Mouse (Mus musculus) adrenal gland, postnatal 4 days (tissue): ENCODE measurements around the gene Mrtfa. TPM values are rescaled to one million over a fixed set of nuclear protein-coding genes. Genes with fewer than 3 reads are reported as not detected.

Experiments
- DNase-seq, 2 experiments: peaks; one replicate each; pipeline ENCODE4 v3.0.0; 2021 to 2022; ENCODE audit warnings: low spot score in 2 of 2, mixed read lengths in 2 of 2
- total RNA-seq, 2 experiments: library from RNA; stranded (reverse); gene quantifications; 2 replicates each; pipeline ENCODE4 v1.2.3; 2021

The Mrtfa gene
- total RNA-seq, 2 experiments from 2014 or later = 33.0 to 39.1 TPM

- DNase-seq = no peak
Measured at GRCm38 (mm10) chr15:81032941-81033629, 157.5 kb downstream of the Mrtfa start.

DNA sequence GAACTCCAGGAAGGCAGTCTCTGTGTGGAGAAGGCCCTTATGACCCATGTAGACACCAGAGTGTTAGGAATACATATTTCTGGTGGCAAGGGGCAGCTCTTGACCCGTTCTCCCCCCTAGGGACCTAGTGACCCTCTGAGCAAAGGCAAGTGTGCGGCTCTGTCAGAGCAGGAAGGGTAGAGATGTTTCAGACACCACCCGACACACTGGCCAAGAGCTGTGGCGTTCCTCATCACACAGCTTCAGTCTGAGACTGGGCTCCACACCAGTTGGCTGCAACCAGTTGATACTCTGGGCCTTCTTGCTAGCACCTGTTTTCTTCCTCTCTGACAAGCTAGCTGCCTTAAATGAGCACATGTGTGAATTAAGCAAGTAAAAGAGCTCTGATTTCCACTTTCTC, 158.9 kb downstream of the Mrtfa start:
- DNase-seq = no peak

- no peak for DNase-seq
Measured at GRCm38 (mm10) chr15:81030891-81031425, 159.6 kb downstream of the Mrtfa start.

- DNase-seq = peak in 1 of 2 experiments; percentile 64
Measured at GRCm38 (mm10) chr15:81027378-81028173, 163.0 kb downstream of the Mrtfa start.

GRCm38 (mm10) chr15:81026901-81027300, 163.7 kb downstream of the Mrtfa start:
- DNase-seq = no peak

DNA sequence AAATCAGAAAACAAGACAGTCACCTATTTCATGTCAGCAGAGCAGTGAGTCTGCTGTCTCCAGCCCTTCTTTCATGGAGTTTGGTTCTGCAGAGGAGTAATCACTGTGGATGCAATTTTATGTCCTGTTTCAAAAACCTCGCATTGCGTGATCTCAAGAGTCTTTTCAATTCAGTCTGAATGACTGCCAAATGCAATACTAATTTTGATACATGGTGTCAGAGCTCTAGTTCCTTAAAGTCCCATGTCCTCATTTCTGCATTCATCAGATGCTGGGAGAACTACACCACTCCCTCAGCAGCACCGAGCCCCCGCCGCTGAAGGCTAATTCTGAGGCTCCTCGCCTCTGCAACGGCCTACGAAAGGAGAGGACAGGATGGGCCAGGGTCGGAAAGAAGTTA, 166.7 kb downstream of the Mrtfa start:
- DNase-seq = no peak

DNA sequence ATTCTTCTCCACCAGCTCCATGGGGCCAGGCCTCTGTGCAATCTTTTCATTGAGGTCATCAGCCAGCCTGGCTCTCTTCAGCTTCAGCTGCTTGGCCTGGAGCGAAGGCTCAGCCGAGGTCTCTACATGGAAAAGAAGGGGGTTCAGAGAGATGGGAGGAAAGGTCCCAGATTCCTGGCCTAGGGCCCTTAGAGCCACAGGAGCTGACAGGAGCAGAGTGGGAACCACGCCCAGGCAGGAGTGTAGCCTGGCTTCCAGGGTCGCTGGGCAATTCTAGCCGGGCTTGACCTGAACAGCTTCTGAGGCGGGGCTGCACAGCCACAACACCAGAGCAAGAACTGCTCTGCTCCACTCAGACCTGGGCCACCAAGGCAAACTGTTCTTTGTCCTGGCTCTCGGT, 168.1 kb downstream of the Mrtfa start:
- no peak for DNase-seq

GRCm38 (mm10) chr15:81021377-81021776, 169.2 kb downstream of the Mrtfa start:
- DNase-seq = no peak

DNA sequence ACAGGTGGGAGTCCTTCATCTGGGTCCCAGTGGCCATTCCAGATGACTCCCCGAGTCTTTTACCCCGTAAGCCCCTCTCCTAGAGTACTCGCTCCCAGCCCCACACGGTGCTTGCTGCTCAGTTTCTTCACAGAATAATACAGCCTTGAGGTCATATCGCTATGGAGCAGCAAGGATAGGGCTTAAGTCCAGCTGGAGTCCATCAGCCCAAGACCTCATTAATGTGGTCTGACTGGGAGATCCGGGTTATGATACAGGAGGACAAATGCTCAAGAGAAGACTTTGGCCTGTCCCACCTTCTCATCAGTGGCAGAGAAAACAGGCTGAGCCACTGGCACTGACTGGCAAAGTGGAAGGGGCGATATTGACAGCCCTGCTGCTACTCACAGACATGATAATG, 173.2 kb downstream of the Mrtfa start:
- DNase-seq = no peak

- no peak for DNase-seq
Measured at GRCm38 (mm10) chr15:81016488-81016887, 174.1 kb downstream of the Mrtfa start.

- DNase-seq = no peak
Measured at GRCm38 (mm10) chr15:81015068-81015744, 175.4 kb downstream of the Mrtfa start.

- no peak for DNase-seq
Measured at GRCm38 (mm10) chr15:81013186-81013585, 177.4 kb downstream of the Mrtfa start.

DNA sequence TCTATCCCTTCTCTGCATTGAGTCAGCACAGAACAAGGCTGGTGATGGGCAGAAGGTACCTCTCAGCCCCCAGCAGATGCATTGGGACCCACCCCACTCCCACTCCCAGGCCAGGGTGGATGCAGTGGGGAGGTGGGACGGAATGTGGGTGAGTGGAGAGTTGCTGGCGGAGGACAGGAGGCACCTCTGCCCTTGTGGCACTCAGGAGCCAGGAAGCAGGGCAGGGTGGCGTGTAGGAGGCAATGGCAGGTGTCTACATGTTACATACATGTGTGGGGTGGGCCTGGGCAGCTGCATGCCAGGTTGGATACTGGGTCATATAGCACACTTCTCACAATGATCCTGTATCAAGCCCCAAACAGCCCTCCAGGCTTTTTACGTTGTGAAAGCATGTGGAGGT, 178.2 kb downstream of the Mrtfa start:
- no peak for DNase-seq

DNA sequence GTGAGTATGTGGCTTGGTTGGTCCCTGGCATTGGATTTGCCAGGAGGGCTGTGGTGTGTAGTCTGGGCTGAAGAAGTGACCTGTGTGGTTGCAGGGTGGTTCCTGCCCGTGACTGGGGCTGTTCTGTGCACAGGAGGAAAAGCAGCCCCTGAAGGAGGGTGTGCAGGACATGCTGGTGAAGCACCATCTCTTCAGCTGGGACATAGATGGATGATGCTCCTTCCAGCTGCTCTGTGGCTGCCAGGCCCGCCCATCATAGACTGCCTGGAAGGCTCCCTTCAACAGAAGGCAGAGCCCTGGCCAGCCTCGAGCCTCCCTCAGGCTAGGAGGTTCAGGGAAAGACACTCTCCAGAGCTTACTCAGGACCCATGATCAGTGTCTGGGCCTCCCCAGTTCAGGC, 179.0 kb downstream of the Mrtfa start:
- no peak for DNase-seq

DNA sequence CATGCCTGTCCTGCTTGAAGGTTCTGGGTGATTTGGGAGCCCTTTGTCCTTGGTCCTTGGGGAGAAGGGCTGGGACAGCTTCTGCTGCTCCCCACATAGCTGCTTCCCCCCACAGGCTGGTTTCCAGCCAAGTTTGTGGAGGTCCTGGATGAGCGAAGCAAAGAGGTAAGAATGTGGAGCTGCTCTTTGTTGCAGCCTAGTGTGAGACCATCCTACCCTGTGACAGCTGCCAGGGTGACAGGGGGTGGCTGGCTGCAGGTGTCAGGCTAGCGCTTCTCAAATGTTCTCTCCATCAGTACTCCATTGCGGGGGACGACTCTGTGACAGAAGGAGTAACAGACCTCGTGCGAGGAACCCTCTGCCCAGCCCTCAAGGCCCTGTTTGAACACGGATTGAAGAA, 180.4 kb downstream of the Mrtfa start:
- DNase-seq = no peak

DNA sequence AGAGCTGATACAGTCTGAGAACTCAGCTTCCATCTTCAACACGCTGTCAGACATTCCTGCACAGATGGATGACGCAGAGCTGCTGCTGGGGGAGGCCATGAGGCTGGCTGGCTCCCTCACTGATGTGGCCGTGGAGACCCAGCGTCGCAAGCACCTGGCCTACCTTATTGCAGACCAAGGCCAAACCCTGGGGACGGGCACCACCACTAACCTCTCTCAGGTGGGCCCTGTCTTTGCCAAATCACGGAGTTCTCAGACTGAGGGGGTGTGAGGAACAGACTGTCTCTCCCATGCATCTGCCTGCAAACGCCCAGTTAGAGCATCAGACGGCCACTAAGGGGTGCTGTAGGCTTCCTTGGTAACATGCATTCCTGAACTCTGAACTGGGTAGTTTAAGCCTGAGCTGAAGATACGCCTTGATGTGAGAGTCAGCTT, 181.9 kb downstream of the Mrtfa start:
- no peak for DNase-seq

DNA sequence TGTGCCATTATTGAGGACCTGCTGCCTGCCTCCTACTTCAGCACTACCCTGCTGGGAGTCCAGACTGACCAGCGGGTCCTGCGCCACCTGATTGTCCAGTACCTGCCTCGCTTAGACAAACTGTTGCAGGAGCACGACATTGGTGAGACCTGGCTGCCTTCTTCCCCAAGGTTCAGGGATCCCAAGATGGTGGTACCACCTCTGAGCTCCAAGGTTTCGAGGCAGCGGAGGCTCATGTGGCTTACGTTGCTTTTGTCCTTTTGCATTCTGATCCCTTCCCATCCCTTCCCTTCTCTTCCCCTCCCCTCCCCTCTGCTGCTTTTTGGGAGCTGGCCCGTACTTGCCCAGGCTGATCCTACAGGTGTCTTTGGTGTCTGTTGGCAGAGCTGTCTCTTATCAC, 182.7 kb downstream of the Mrtfa start:
- no peak for DNase-seq

DNA sequence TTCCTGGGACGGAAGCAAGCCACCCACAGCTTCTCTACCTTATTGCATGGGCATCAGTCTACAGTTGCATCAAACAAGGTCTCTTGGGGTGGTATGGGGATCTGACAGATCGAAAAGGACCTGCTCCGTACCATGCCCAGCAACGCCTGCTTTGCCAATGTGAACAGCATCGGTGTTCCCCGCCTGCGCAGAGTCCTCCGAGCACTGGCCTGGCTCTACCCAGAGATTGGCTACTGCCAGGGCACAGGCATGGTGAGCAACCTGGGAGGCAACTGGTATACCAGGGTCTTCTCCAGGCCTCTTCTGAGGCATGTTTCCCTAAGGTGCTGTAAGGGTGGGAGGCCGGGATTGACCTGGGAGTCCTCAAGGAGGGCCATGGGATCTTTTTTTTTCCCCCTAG, 183.2 kb downstream of the Mrtfa start:
- DNase-seq = no peak

DNA sequence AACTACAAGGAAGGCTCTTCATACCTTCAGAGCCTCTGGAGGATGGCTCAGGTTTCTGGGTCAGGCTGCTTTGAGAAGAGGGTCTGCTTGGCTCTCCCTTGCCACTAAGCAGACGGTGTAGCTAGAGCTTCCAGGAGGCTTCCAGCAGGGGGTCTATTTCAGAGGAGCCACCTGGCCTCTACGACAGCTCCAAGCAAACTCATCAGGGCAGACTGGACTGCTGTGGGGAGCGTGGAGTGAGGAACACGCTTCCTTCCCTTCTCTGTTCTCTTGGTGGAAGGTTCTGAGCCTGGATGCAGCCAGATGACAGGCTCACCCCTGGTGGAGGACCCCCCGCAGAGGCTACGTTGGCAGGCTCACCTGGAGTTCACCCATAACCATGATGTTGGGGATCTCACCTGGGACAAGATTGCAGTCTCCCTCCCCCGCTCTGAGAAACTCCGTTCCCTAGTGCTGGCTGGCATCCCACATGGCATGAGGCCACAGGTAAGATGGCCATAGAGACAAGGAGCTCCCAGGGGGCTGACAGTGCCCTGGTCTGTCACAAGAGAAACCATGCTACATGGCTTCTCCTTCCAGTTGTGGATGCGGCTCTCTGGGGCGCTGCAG, 184.3 kb downstream of the Mrtfa start:
- no peak for DNase-seq

DNA sequence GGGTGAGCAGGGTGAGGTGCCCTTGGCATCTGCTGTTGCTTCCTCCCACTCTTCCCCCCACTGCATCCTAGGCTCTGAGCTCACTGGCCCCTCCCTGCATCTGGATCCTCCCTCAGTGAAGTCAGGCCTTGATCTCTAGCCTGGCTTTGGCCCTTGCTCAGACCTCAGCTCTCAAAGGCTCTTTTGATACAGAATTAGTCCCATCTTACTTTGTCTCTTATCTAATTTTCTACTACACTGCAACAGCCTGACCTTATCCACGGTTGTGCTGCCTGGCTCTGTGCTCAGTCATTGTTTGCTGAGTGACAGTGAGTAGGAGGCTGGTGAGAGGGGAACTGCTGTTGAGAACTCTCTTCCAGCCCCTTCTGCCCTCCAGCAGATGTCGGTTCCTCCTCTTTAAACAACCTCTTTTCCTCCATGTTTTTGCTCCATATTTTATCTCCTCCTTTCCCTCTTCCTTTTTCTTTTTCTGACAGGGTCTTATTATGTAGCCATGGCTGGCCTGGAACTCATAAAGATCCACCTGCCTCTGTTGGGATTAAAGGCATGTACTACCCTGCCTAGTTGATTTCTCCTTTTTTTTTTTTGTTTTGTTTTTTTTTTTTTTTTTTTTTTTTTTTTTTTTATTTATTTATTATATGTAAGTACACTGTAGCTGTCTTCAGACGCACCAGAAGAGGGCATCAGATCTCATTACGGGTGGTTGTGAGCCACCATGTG, 190.0 kb downstream of the Mrtfa start:
- no peak for DNase-seq

- DNase-seq = no peak
Measured at GRCm38 (mm10) chr15:80997077-80997476, 193.5 kb downstream of the Mrtfa start.
